Mouse (Mus musculus) embryonic fibroblast, embryonic 13.5 days (primary cell): ENCODE measurements around the gene B3galnt1.

Source experiments
- CTCF ChIP-seq: IDR thresholded peaks from 2 replicates; pipeline ENCODE4 v1.5.1; 2011; ENCODE audit warnings: mild to moderate bottlenecking, control low read depth, low read length, moderate library complexity, borderline replicate concordance; ENCODE audit not compliant: insufficient read depth
- POLR2A ChIP-seq: IDR thresholded peaks from 2 replicates; pipeline ENCODE4 v1.6.1; 2011; ENCODE audit warnings: low read depth, mild to moderate bottlenecking, control low read depth, low read length, moderate library complexity

- TF ChIP-seq CTCF (no peak), POLR2A (no peak)
These were observed 23.2 kb downstream of the B3galnt1 start for GRCm38 (mm10) chr3:69575577-69575976.
